Mouse (Mus musculus) forebrain, embryonic 16.5 days (tissue): ENCODE data around the gene Smyd1. TPM values are rescaled to one million over a fixed set of nuclear protein-coding genes. Genes with fewer than 3 reads are reported as not detected.

Experiments
- ATAC-seq: fragments of 200-750 bp; cut with Nextera tagmentation; 2 replicates; pipeline ENCODE4 v1.8.0; 2017; ENCODE audit warnings: mild to moderate bottlenecking, moderate library complexity
- H3K27ac ChIP-seq: fragments of 300-500 bp; sonication (generic); 2 replicates; pipeline ENCODE4 v1.5.1; 2014; ENCODE audit warnings: low read length, control low read depth
- H3K27me3 ChIP-seq: fragments of 300-500 bp; sonication (generic); replicated peaks from 2 replicates; pipeline ENCODE4 v1.6.1; 2014; ENCODE audit warnings: low read length; ENCODE audit not compliant: control insufficient read depth, insufficient read depth
- H3K36me3 ChIP-seq: fragments of 300-500 bp; sonication (generic); 2 replicates; pipeline ENCODE4 v1.6.1; 2014; ENCODE audit not compliant: control insufficient read depth, insufficient read depth
- H3K4me1 ChIP-seq: fragments of 300-500 bp; sonication (generic); replicated peaks from 2 replicates; pipeline ENCODE4 v1.6.1; 2014; ENCODE audit warnings: low read length; ENCODE audit not compliant: control insufficient read depth, insufficient read depth
- H3K4me2 ChIP-seq: fragments of 300-500 bp; sonication (generic); 2 replicates; pipeline ENCODE4 v1.6.1; 2014; ENCODE audit warnings: mild to moderate bottlenecking, low read length, control low read depth
- H3K4me3 ChIP-seq: fragments of 300-500 bp; sonication (generic); replicated peaks from 2 replicates; pipeline ENCODE4 v1.5.1; 2014; ENCODE audit warnings: mild to moderate bottlenecking, low read length, control low read depth
- H3K9ac ChIP-seq: fragments of 300-500 bp; sonication (generic); replicated peaks from 2 replicates; pipeline ENCODE4 v1.6.1; 2014; ENCODE audit warnings: low read depth, low read length, control low read depth
- H3K9me3 ChIP-seq: fragments of 300-500 bp; sonication (generic); 2 replicates; pipeline ENCODE4 v1.6.1; 2016; ENCODE audit warnings: low read length; ENCODE audit not compliant: control insufficient read depth
- WGBS: fragments of 180-500 bp; shearing (Covaris S2); extraction: QIAGEN DNeasy Blood & Tissue Kit; methylation state at CpG from one replicate; pipeline ENCODE4 v1.1.7; 2014; 5-methylcytosine and 5-hydroxymethylcytosine counted together
- polyA plus RNA-seq: library from polyadenylated mRNA; unstranded; fragments of >200 nt; fragmentation: Nextera tagmentation; extraction: Ambion mirVana; gene quantifications from 2 replicates; pipeline ENCODE4 v1.2.1, GENCODE M21; 2015

Gene Smyd1
- 0.07 and 0.25 TPM in 2 replicates for polyA plus RNA-seq

DNA sequence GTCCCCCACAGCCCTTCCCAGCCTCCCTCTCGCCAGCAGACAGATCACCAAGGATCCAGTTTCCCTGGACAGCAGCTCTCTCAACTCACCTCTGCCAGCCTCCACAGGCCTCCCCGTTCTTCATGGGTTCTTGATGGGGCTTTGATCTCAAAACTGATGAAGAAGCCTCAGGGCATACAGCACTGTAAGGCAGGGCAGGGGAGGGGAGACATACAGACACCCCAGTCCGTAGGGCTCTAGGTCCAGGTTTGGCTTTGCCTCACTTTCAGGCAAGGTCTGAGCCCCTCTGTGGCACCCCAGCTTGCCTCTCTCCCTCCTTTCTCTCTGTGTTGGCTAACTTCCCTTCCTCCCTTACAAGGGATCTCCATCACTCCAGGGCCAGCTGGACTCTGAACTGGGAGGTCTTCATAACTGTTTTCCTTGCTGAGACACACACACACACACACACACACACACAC lies at the start of gene Smyd1:
Gene Smyd1, minus strand, starts transcription at position 408 of the 458 bp plus-strand sequence.
- Histone ChIP-seq H3K9ac (no peak within 1 kb of the TSS), H3K27me3 (no peaks in the 10 kb centered on the region), H3K36me3 (no peaks in the 10 kb centered on the region), H3K4me3 (no peak within 1 kb of the TSS), H3K27ac (no peak within 1 kb of the TSS), H3K4me1 (no peaks in the 10 kb centered on the region), H3K9me3 (no peaks in the 10 kb centered on the region), H3K4me2 (no peak within 1 kb of the TSS)
- ATAC-seq: no peak
- 90% methylated on average over 3 of the region's 3 CpGs for WGBS

DNA sequence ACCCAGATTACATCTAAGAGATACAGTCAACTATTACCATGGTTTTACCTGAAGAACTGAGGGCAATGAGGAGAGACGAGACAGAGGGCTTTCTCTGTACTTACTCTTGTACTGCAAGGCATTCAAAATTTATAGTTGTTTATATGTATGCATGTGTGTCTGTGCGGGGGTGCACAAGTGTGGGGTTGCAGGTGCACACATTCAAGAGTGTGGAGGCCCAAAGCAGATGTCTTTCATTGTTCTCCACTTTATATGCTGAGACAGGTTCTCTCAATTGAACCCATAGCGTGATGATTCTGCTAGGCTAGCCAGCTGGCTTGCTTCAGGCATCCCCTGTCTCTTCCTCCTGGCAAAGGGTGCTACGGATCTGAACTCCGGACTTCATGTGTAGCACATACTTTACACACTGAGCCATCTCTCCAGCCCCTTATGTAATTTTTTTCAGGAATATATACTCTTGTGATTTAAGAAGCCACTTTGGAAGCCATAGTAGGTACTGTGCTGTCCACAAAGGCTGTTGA lies 49.1 kb upstream of the Smyd1 start:
- Histone ChIP-seq H3K9me3 (no peaks in the 10 kb centered on the region), H3K36me3 (no peaks in the 10 kb centered on the region), H3K27ac (no peak overlapping the region), H3K4me2 (no peak overlapping the region), H3K4me1 (no peaks in the 10 kb centered on the region), H3K4me3 (no peak overlapping the region), H3K9ac (no peak overlapping the region), H3K27me3 (no peaks in the 10 kb centered on the region)
- ATAC-seq: no peak
- WGBS: 88% methylated on average over 5 of the region's 5 CpGs

DNA sequence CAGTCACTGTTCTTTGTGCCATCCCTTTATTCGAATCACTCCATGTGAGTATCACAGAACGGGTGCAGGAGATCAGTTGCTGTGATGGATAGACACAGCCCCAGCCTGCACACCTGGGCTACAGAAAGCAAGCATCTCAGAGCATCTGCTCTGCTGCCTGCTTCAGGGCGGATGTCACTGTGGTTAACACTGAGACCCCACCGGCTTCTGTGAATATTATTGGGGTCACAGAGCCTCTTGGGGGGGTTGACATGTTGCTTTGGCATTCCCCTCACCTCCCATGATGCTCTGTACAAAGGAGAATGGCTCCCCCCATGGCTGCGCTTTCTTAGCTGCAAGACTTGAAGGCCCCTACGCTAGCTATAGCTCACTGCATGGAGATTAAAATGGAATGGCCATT lies 47.4 kb upstream of the Smyd1 start:
- no peak overlapping the region for H3K9ac ChIP-seq

DNA sequence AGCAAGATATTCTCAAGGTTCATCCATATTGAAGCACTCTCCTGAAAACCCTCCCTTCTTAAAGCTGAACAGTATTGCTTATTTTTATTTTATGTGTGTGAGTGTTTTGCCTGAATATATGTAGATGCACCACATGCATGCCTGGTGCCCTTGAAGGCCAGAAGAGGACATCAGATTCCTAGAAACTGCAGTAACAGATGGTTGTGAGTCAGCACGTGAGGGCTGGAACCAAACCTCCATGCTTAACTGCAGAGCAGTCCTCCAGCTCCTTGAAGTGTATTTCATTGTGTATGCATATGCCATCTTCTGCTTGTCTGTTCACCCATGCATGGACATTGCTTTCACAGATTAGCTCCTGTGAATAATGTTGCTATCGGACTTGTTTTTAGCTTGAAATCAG lies 42.0 kb upstream of the Smyd1 start:
- Histone ChIP-seq H3K36me3 (no peaks in the 10 kb centered on the region), H3K4me1 (no peaks in the 10 kb centered on the region), H3K4me2 (no peak overlapping the region), H3K27me3 (no peaks in the 10 kb centered on the region), H3K4me3 (no peak overlapping the region), H3K9me3 (no peaks in the 10 kb centered on the region), H3K9ac (no peak overlapping the region), H3K27ac (no peak overlapping the region)
- ATAC-seq: no peak
- WGBS: 70% methylated on average over 2 of the region's 2 CpGs

More for the DNA sequence above, 47.4 kb upstream of the Smyd1 start:
- no peak overlapping the region for H3K27ac ChIP-seq
- no peak overlapping the region for H3K4me2 ChIP-seq
- H3K4me1 ChIP-seq: no peaks in the 10 kb centered on the region
- H3K27me3 ChIP-seq: no peaks in the 10 kb centered on the region
- no peaks in the 10 kb centered on the region for H3K36me3 ChIP-seq
- H3K4me3 ChIP-seq: no peak overlapping the region
- H3K9me3 ChIP-seq: no peaks in the 10 kb centered on the region
- no peak for ATAC-seq
- 94% methylated on average over 6 of the region's 6 CpGs for WGBS

DNA sequence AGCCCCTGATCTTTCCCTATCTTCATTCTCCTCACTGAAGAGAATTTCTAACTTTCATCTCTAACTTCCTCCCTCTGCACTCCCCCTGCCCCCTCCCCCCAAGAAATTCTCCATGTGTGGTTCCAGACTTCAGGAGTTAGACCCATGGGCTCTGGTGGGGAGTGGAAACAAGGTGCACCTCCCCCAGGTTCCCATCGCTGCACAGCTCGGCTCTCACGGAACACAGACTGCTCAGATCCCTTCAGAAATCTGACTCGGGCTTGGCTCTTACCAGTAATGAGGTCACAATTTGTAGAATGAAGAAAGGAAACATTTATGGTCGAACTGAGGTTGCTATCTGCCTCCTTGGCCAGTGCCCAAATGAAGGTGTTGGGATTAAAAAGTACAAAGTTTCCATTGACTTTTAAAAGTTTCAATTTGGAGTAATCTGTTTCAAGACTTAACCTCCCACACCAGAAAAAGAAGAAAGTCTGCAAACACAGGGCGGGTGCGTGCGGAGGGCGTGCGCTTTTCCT lies 39.2 kb upstream of the Smyd1 start:
- WGBS: 85% methylated on average over 10 of the region's 10 CpGs
- Histone ChIP-seq H3K9me3 (no peaks in the 10 kb centered on the region), H3K27me3 (no peaks in the 10 kb centered on the region), H3K36me3 (no peaks in the 10 kb centered on the region), H3K4me2 (no peak overlapping the region), H3K9ac (no peak overlapping the region), H3K4me1 (no peaks in the 10 kb centered on the region), H3K27ac (no peak overlapping the region), H3K4me3 (no peak overlapping the region)
- ATAC-seq: no peak

DNA sequence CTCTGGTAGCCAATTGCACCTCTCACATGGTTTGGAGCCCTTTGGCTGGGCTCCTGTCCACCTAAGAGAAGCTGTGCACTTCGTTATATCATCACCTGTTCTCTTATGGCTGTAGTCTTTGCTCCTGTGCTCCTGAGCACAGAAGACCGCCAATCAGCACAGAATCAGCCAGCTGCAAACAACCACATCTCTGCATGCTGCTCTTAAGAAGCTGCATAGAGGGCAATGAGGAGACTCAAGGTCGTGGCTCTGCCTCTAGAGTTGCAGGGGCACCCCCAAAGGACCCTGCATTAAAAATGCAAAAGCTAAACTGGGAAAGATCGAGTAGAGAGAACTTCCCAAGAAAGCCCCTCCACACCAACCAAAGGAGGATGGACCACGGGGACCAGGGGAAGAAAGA lies 38.7 kb upstream of the Smyd1 start:
- Histone ChIP-seq H3K27ac (no peak overlapping the region), H3K27me3 (no peaks in the 10 kb centered on the region), H3K9ac (no peak overlapping the region), H3K9me3 (no peaks in the 10 kb centered on the region), H3K4me1 (no peaks in the 10 kb centered on the region), H3K4me3 (no peak overlapping the region), H3K4me2 (no peak overlapping the region), H3K36me3 (no peaks in the 10 kb centered on the region)
- 70% methylated on average over 5 of the region's 5 CpGs for WGBS
- no peak for ATAC-seq

DNA sequence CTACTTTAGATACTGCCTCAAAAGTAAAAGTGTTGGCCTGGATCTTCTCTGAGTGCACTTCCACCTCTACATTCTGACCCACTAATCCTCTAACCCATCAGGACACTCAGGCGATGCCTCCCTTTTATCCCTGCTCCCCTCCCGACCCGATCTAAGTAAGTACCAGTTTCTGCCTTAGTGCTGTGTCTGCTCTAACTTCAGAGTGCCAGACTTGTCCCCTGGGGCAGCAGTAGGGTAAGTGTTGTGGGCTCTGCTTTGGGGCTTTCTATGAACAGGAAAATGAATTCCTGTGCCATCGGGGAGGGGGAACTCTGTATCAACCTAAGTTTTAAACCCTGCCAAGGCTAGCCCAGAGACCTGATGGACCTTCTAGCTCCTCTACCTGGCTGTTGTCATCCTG lies 38.2 kb upstream of the Smyd1 start:
- Histone ChIP-seq H3K36me3 (no peaks in the 10 kb centered on the region), H3K9me3 (no peaks in the 10 kb centered on the region), H3K4me3 (no peak overlapping the region), H3K4me2 (no peak overlapping the region), H3K27ac (no peak overlapping the region), H3K27me3 (no peaks in the 10 kb centered on the region), H3K9ac (no peak overlapping the region), H3K4me1 (no peaks in the 10 kb centered on the region)
- no peak for ATAC-seq
- WGBS: 89% methylated on average over 4 of the region's 4 CpGs

DNA sequence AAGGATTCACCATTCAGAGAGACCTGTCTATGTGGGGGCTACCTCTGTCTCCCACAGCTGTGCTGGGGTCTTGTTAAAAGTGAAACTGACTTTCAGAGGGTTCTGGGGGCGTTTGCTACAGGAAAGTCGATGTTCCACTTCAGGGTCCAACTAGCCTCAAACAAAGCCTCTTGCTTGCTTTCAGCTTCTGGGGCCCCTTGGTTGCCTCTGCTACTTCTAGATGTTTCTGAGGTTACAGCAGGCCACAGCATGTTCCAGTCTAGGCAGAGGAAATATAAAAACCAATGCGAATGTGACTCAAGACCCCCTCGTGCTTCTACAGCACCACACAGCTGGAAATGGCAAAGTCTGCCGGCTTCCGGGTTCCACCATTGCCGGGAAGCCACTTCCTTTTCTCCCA lies 35.5 kb upstream of the Smyd1 start:
- H3K9me3 ChIP-seq: no peaks in the 10 kb centered on the region
- no peaks in the 10 kb centered on the region for H3K36me3 ChIP-seq
- no peak overlapping the region for H3K4me3 ChIP-seq
- no peak overlapping the region for H3K4me2 ChIP-seq
- H3K27ac ChIP-seq: no peak overlapping the region
- no peak overlapping the region for H3K9ac ChIP-seq
- ATAC-seq: no peak
- 89% methylated on average over 7 of the region's 7 CpGs for WGBS
- no peaks in the 10 kb centered on the region for H3K27me3 ChIP-seq
- H3K4me1 ChIP-seq: no peaks in the 10 kb centered on the region

DNA sequence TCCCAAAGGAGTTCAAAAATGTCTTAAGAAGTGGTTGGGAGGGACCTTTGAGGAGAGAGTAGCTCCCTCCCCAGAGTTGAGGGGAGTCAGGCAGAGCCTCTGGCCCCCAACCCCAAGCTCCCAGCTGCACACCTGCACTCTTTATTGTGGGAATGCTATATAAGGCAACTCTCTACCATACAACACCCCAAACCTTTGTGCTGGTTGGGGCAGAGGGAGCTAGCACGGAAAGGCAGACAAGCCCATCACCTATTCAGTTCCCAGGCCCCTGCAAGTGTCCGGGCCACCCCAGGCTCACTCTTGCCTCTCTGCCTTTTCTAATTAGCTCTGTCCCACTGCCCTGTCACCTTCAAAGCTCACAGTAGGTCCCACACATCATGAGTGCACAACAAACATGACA lies 31.7 kb upstream of the Smyd1 start:
- H3K27me3 ChIP-seq: no peaks in the 10 kb centered on the region
- no peak overlapping the region for H3K27ac ChIP-seq
- H3K9me3 ChIP-seq: no peaks in the 10 kb centered on the region
- H3K9ac ChIP-seq: no peak overlapping the region
- 86% methylated on average over 2 of the region's 2 CpGs for WGBS
- no peak overlapping the region for H3K4me3 ChIP-seq
- no peak overlapping the region for H3K4me2 ChIP-seq
- no peak for ATAC-seq
- no peaks in the 10 kb centered on the region for H3K36me3 ChIP-seq
- H3K4me1 ChIP-seq: no peaks in the 10 kb centered on the region
